Mouse (Mus musculus) MEL (cell line): ENCODE measurements around the gene Vat1.

Experiments
- BHLHE40 ChIP-seq: IDR thresholded peaks from 2 replicates; pipeline ENCODE4 v1.6.1; 2012; ENCODE audit warnings: low read depth, mild to moderate bottlenecking, inconsistent platforms, low read length, improper control_type of control experiment, borderline replicate concordance
- CHD2 ChIP-seq: IDR thresholded peaks from 2 replicates; pipeline ENCODE4 v1.6.1; 2011; ENCODE audit warnings: low read length, improper control_type of control experiment
- CTCF ChIP-seq, 3 experiments: IDR thresholded peaks in 2 of 3; conservative IDR thresholded peaks in 1 of 3; 2 replicates each; pipeline ENCODE4 v1.5.1; 2011 to 2012; ENCODE audit warnings: low read length in 3 of 3, low read depth in 2 of 3, mild to moderate bottlenecking in 2 of 3, improper control_type of control experiment in 1 of 3, inconsistent platforms in 1 of 3, mixed read lengths in 1 of 3, moderate library complexity in 1 of 3; ENCODE audit not compliant: control insufficient read depth in 1 of 3, insufficient read depth in 1 of 3, poor library complexity in 1 of 3, severe bottlenecking in 1 of 3
- ELF1 ChIP-seq: IDR thresholded peaks from 2 replicates; pipeline ENCODE4 v1.6.1; 2014; ENCODE audit warnings: low read depth, mild to moderate bottlenecking, inconsistent platforms, low read length, improper control_type of control experiment, moderate library complexity
- EP300 ChIP-seq, 2 experiments: IDR thresholded peaks; 2 replicates each; pipeline ENCODE4 v1.6.1; 2011; ENCODE audit warnings: improper control_type of control experiment in 2 of 2, low read length in 2 of 2, low read depth in 1 of 2, mild to moderate bottlenecking in 1 of 2
- MAX ChIP-seq: IDR thresholded peaks from 2 replicates; pipeline ENCODE4 v1.6.1; 2011; ENCODE audit warnings: low read length, improper control_type of control experiment
- MAZ ChIP-seq: IDR thresholded peaks from 2 replicates; pipeline ENCODE4 v1.6.1; 2012; ENCODE audit warnings: low read depth, mild to moderate bottlenecking, inconsistent platforms, low read length, improper control_type of control experiment
- POLR2A ChIP-seq, 2 experiments: IDR thresholded peaks; 2 replicates each; pipeline ENCODE4 v1.6.1; 2011 to 2012; ENCODE audit warnings: low read length in 2 of 2, mild to moderate bottlenecking in 2 of 2, control low read depth in 1 of 2, improper control_type of control experiment in 1 of 2, low read depth in 1 of 2, moderate library complexity in 1 of 2; ENCODE audit not compliant: control insufficient read depth in 1 of 2, insufficient read depth in 1 of 2, poor library complexity in 1 of 2
- POLR2AphosphoS2 ChIP-seq: IDR thresholded peaks from 2 replicates; pipeline ENCODE4 v1.6.1; 2011; ENCODE audit warnings: low read length, improper control_type of control experiment
- RAD21 ChIP-seq: IDR thresholded peaks from 2 replicates; pipeline ENCODE4 v1.6.1; 2011; ENCODE audit warnings: mild to moderate bottlenecking, low read depth, low read length, improper control_type of control experiment
- TAL1 ChIP-seq: IDR thresholded peaks from 2 replicates; pipeline ENCODE4 v1.6.1; 2012; ENCODE audit warnings: mild to moderate bottlenecking, inconsistent platforms, low read length, moderate library complexity, mixed read lengths
- USF2 ChIP-seq, 2 experiments: IDR thresholded peaks; 2 replicates each; pipeline ENCODE4 v1.6.1; 2011 to 2012; ENCODE audit warnings: improper control_type of control experiment in 2 of 2, low read length in 2 of 2, borderline replicate concordance in 1 of 2, inconsistent platforms in 1 of 2, low read depth in 1 of 2, mild to moderate bottlenecking in 1 of 2; ENCODE audit not compliant: insufficient read depth in 1 of 2

DNA sequence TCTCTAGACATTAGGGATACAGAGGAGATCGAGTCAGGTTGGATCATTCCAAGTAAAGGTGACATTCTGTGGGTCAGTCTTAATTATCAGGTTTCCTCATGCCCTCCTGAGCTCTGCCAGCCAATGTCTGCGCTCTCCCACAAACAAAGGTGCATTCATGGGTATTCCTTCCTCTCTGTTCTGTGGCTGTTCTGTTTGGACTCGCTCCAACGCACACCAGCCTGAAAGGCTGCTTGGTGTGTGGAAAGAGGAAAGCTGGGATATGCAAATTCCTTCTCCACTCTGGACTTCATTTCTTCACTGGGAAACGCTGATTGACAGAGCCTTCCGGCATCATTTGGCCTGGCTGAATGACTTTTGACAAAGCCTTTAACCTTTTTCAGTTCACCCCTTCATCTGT lies 11.3 kb downstream of the Vat1 start:
- TF ChIP-seq ELF1 = no peak
- no peak for TF ChIP-seq CTCF (IDR thresholded peaks at IDR 0.05 in 2 of 3, conservative IDR thresholded peaks at IDR 0.05 in 1 of 3; ENCODE audit: control insufficient read depth in 1 of 3, insufficient read depth in 1 of 3, low read depth in 2 of 3, low read length in 3 of 3, poor library complexity in 1 of 3, severe bottlenecking in 1 of 3)
- TF ChIP-seq POLR2A (IDR thresholded peaks at IDR 0.05; ENCODE audit: control insufficient read depth in 1 of 2, insufficient read depth in 1 of 2, low read depth in 1 of 2, low read length in 2 of 2, poor library complexity in 1 of 2) = no peak
- TF ChIP-seq MAX = no peak
- TF ChIP-seq TAL1 = no peak
- no peak for TF ChIP-seq RAD21
- no peak for TF ChIP-seq MAZ
- TF ChIP-seq CHD2 = no peak
- TF ChIP-seq USF2 (IDR thresholded peaks at IDR 0.05; ENCODE audit: borderline replicate concordance in 1 of 2, insufficient read depth in 1 of 2, low read depth in 1 of 2, low read length in 2 of 2) = no peak
- no peak for TF ChIP-seq BHLHE40
- no peak for TF ChIP-seq EP300 (IDR thresholded peaks at IDR 0.05; ENCODE audit: low read depth in 1 of 2, low read length in 2 of 2)
- no peak for TF ChIP-seq POLR2AphosphoS2
